Mouse (Mus musculus) ovary, postnatal 10 days (tissue): ENCODE measurements at regions not wholly inside any gene's neighbourhood (a gene's known extent, or its start where the extent isn't known, plus 50 kb on each side); places are given as distances from the start of the nearest gene placed in this dataset.

Experiments
- DNase-seq: peaks from one replicate; pipeline ENCODE4 v3.0.0; 2022; ENCODE audit warnings: low spot score

DNA sequence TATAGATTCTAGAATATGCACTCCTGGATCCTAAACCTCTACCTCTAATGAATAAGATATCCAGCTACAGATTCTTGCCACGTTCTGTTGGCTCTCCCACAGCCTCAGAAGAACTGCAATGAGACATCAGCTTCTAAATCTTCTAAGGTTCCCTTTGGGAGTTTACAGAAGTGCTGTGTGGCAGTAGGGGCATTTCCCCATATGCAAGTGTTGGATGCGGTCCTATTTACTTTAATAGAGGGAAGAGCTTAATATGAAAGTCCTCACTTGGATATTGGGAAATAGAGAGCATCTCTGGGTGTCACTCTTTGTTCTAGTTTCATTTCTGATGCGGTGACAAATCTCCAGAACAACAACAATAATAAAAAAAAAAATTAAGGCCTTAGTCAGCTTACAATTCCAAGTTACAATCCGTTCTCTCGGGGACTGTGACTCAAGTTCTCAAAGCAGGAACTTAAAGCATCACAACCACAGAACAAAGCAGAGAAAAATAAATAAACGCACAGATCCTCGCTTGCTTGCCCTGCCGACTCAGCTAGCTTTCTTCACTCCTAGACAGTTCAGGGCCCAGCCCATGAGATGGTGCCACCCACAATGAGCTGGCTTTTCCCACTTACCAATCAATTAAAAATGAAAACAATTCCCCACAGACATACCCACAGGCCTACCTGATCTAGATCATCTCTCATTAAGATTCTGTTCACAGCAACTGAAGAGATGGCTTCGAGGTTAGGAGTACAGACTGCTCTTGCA, 204.4 kb upstream of the Cited2 start:
- DNase-seq: no peak

DNA sequence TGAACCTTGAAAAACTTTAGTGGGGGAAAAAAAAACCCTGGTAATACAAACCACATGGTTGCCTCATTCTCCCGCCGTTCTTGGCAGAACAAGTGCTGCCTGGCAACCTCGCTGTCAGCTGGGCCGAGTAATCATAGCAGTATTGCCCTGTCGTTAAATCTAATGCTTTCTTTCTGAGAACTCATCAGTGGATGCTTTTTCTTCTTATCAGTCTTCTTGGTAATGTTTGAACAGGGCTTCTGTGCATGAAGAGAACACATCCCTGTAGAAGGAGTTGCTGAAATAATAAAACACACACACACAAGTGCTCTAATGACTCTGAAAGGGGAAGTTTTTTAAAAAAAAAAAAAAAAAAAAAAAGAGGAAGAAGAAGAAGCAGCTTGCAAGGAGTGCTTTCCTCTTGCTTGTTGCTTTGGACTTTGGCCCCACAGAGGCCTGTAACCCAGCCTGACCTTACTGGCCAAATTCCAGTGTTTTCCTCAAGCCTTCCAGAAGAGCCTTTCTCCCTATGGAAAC, 200.9 kb upstream of the Cited2 start:
- DNase-seq: no peak

DNA sequence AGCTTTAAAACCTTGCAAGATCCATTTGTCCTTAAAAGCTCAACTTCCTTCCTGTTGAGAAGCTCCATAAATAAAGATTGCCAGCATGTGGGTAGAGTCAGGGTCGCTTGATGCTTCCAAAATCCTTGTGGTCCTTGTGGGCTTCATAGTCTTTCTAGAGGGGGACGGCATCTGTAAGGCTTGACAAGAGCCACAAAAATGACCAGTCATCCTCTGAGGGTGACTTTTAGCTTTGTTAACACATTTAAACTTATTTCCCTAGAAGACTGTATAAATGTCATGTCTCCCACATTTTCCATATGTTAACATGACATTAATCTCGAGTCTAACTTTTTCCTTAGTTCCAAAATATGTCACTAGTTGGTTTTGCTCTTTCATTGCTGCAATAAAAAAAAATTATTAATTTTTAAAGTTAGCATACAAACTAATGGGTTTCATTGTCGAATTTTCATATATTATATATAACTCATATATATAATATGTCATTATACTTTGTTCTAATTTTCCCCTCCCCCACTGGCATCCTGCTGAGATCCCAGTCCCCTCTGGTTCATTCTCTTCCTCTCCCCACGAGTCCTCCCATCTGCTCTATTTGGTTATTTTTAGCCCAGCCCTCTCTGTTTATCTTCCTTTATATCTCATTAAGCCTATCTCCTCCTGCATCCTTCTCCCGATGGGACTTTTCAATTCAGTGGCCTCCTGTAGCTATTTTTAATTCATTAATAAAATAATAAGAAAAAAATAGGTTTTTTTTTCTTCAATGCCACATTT, 199.3 kb upstream of the Cited2 start:
- no peak for DNase-seq

DNA sequence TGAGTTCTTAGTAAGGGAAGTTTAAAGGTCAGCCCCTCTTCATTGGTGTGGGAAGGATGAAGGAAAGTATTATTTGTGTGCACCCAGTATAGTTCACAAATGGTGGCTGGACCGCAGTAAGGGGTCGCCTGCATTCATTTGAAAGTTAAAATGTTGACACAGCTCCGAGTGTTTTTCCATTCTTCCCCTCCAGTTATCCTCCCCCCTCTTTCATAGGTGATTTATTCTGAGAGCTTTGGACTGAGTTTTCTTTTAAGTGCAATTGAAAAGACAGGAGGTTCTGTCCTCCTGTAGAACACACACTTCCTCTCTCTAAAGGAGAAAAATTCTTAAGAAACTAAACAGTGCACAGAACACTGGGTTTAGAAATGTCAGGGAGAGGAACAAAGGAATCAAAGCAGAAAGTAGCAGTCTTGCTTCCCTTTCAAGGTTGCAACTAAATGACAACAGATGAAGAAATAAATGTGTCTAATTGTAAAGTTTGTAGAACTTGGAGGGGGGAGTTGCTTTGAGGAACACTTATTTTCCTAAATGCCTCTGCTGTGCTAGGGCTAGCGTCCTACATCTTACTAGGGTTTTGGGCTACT, 195.8 kb upstream of the Cited2 start:
- DNase-seq: no peak

DNA sequence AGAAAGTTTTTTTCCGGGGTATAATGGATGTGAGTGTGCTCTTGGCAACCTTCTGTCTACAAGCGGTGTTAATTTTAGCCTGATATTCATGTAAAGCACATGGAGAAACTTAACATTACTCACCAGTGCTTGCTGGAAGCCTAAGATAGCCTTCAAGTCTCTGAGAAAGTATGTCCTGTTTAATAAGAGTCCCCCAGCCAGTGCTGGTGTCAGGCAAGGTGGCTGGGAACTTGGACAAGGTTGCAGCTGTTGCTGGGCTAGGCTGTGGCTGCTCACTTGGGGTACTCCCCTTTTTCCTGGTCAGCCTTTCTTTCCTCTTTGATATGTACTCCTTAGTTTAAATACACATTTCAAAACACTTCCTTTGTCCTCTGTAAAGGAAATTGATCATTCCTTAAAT, 194.9 kb upstream of the Cited2 start:
- DNase-seq: no peak

DNA sequence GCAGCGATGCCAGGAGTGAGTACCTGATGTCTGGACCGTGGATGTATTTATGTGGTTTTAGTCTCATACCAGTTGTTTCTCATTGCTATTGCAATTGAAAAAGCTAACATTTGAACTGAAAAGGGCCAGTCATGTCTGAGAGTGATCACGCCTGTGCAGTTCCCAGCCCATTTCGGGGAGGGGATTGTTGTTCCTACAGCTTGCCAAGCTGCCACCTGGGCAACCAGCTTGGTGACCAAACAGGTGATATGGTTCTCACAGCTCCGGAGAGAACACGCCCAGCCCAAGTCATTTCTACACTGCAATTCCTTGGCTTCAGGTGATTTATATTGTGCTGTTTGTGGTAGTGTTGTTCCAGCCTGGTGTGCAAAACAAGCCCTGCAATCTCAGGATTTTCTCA, 194.2 kb upstream of the Cited2 start:
- no peak for DNase-seq

DNA sequence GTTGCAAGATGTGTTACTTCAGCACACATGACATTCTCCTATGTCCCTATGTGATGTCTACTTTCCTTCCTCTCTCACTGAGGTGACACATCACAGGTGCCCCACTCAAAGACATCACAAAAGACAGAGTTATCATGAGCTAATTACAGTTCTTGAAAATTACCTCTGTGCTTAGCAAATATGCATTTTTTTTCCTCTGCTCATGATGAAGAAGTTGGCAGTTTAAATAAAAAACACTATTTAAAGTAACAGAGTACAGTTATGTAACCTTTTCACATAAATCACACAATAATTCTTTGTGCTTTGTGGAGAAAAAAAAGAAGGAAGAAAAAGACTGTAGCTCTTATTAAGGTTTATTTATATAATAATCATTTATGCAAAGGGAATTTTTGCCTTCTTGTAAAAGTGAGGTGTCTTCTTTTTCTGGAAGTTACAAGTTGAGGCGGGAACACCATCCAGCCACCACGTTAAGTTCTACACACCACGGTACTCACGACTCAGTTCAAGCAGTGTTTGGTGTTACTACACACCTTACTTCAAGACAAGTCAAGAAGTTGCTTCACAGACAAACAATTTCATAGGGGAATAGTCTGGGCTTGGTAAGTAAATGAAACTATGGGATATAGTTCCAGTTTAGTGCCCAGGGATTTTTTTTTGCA, 193.0 kb upstream of the Cited2 start:
- DNase-seq: no peak

DNA sequence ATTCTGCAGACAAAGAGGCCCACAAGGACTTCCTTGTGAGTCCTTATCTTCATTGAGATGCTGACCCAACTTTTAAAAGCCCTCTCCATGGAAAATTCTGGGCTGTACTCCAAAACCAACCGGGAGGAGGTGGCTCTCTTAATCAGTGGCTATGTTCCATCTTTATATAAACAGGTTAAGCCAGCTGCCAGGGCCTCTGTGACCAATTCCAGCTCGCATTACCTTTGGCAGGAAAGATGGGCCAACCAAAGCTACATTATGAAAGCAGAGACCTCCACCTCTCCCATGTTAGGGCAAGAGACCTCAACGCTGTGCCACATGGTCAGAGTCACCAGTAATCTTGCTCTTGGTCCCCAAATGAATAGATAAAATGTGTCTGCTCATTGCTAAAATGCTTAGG, 192.0 kb upstream of the Cited2 start:
- DNase-seq: no peak

DNA sequence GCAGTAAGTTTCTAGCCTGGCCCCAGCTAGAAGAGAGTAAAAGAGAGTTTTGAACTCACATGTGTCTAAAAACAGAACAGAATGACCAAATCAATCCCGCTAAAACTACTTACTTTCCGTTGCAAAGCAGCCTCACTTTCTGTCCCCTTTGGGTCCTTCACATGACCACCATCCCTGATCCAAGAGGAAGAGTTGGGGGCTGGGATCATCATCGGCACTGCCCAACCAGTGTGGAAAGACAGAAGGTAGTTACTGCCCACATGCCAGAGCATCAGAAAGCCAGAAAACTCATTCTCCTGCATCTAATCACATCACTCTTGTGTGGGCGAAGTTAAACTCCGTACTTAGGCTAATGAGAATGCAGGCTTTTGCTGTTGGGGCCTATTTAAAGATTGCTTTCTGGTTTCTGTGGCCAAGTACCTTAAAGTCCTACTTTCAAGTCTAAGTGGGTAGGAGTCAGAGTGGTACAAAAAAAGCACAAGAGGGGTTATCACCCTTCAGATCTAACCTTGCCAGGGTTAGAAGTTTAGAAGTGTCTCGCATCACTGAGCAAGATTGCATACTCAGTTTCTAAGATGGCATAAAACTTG, 184.0 kb upstream of the Cited2 start:
- no peak for DNase-seq

DNA sequence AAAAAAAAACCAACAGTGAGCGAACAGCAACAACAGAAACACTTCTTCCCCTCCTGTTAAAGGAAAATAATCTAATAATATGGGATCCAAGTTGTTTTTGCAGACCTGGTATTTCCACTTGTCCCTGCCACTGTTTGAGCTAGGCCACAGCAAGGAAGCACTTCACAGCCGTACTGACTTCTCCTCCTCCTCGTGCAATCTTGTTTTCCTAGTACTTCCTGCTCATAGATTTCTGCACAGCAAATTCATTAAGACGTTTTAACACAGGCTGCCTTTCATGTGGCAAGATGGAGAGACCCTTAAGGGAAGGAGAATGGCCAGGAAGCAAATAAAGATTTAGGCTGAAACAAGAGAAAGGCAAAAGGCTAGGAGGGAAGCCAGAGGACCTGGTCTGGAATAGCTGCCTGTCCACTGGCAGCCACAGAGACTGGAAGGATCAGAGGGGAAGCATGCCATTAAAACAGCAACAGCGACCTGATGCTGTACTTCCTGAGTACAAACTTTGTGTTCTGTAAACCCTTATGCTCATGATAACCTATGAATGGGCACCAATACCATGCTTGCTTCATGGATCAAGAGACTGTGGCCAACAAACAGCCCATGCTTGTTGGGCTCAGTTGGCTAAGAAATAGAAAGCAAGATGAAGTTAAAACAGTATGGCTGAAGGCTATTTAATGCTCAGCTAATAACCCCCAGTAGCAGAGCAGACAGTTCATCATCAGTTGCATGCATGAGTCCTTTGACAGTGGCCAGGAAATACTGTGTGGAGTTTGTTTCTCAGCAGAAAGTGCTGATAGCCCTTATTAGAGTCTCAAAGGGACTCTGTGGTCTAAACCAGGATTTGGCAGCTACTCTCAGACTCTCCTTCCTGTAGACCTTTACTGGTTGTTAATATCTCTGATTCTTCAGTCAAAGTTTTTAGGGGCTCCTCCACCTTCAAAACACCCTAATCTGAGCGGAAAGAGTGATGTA, 182.3 kb upstream of the Cited2 start:
- DNase-seq: no peak

DNA sequence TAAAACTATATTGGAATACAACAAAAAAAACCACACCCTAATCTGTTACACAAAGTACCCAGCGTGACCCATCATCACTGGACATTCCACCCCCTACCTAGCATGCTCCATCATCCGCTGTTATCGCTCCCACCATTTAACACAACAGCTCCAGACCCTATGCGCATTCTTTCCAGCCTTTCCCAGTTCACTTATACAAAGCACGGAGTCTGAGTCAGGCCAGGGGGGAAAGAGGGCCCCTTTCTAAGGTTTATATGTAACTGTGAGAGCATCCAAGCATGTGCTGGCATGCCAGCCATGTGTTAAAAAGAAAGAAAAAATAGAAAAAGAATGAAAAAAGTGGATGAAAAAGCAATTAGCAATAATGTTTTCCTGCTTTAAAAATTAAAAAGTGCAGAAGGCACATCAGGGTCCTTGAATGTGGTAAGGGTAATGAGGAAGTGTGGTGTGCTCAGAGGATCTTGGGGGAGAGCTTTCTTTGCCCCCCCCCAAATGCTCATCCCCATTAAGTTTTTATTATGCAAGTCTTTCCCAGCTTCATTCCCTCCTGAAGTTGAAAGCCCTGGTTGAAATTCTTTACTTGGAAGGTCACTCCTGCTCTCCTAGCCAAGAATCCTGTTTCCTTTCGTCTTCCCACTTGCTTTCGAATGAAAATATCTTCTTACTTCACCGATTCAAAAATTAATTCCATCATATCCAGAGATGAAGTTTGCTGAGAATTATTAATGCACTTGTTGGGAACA, 180.7 kb upstream of the Cited2 start:
- no peak for DNase-seq

DNA sequence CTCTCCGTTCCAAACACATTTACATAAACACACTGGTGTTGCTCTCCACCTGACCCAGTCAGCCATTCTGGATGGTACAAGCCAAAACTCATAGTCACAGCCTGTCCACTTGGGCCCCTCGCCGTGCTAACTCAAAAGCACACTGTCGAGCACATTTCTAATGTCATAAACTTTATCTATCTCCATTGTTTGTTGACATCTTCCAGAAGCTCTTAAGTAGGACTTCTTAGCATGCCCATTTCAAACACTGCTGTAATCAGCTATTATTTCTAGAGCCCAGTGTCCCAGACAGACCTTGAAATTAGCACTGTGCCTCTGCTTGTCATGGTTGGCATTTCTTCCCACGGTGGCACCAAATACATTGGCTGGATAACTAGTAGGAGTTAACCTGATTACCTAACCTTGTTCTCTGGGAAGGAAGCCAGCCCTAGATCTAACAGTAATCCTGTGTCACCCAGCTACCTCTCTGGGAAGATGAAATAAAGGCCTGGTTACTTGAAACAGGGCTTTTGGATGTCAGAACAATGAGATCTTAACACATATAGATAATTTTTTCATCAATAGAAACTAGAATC, 180.1 kb upstream of the Cited2 start:
- DNase-seq: no peak

DNA sequence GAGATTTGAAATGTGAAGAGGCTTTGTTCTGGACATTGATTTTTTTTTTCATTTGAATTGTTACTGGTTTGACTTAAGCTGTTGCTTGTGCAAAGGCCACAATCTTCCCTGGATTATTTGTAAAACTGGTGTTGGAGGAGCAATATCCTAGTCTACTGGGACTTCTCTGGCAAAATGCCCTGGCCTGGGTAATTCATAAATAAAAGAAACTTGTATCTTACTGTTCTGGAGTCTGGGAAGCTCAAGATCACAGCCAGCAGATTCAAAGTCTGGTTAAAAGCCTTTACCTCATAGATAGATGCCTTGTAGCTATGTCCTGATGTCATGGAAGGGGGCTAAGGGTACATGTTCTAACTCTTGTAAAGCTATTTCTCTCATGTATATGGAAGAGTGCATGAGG, 177.7 kb upstream of the Cited2 start:
- no peak for DNase-seq

DNA sequence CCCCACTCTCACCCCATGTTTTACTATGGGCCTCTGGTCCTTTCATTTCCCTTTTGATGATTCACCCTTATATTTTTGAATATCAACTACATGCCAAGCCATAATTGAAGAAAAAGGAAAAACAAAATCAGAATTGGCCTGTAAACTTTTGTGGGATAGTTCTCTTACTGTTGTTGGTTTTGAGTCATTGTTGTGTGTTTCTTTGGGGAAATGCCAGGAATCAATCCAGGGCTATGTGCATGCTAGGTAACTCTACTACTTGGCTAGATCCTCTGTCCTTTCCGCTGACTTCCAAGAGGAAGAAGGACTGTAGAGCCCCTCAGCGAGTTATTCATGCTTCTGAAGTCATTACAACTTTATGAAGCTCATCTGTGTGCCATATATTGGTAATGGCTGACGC, 175.0 kb upstream of the Cited2 start:
- no peak for DNase-seq

DNA sequence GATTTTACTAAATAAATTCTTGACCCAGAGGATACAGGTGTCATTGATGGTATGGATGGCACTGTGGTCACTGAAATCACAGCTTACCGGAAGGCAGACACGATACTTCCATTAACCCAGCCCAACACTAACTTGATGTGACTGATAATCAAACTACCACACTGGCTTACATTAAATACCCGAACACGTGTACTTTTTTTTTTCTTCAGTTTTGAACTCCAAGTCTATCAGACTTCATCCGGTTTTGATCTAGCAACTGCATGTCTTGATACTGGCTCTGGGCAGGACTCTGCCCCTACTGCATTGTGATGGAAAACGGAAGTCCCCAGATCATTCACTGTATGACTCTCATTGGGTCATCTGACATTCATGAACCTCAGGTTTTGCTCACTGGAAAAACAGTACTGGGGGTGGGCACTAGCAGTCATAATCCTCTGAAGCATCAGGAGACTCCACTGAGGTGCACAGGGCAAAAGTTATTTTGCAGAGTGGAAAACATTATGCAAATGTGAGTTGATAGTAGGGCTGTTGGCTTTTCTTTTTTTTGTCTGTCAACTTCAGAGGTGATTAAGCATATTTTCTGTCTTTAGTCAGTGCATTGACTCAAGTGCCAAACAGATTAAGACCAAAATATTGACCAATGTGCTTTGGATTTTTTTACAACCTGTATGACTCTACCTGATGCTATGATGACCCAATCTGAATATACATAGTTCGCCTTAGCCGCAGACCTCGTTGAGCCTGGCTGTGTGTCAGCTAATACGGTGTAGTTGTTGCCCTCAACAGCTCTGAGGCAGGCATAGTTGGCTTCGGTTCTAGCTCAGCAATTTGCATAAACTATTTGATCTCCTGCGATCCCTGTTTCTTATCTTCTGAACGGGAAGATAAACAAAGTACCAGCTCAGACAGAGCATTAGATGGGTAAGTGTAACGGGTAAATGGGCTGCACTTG, 174.1 kb upstream of the Cited2 start:
- no peak for DNase-seq

DNA sequence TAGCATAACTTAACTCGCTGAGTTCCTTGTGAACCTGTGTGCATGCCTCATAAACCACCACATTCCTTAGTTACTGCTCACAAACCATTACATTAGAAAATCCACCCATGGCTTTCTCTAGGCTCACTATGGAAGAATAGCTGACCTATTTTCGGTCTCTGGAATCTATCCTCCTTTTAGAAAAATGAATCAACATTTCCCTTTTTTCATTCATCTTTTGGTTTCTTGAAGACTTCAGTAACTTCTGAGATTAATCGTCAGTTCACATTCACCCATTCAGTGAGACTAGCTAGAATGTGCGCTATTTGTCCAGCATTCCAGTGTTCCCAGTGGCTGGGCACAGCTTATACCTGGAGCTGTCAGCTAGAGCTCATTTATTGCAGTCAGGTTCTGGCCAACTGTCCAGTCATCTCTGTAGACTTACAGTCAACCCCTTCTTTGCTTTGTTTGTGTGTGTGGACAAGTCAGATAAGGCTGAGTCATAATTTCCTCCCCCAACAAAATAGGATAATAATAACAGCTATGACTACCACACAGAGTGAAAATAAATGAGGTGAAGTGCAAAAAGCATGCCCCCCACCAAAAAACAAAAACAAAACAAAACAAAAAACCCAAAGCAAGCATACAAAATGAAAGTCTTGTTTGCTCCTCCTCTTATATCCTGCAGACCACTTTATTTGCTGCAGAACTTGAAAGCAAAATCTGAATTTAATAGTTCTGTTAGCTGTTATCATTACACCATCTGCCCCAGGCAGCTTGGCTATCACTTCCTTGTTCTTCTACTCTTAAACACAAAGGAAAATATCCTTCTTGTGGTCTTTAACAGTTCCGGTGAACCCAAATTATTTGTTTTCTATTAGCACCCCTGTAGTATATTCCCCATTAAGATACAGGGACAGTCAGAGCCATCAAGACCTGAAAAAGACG, 173.0 kb upstream of the Cited2 start:
- no peak for DNase-seq

DNA sequence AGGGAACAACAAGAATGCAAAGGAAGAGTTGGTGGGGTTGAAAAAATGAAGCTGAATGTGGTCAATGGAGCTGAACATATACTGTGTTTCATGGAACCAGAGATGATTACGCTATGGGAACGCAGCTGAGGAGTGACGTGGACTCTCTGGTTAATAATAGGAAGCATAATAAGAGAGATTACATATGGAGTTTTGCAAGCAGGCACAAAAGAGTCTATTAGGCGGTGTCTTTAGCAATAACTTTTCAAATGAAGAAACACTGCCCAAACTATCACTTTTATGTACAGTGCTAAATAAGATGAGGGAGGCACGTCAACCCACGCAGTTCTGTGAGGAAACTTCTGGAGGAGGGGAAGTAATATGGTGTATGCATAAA, 172.4 kb upstream of the Cited2 start:
- DNase-seq: no peak

DNA sequence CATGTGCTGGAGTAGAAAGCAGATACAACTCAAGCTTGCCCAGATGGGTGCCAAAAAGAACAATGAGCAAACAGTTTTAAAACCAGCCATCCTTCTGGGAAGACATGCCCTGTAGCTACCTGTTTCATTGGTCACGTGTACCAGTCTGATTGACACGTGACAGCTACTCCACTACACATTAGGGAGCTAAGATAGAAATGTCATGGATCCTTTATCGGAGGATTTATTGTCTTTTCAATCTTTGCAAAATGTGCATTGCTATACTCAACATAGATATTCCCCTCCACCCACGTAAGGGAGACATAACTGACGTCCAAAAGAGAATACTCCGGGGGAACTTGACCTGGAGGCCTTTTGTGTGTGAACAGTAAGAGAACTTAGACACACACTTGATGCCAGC, 171.1 kb upstream of the Cited2 start:
- no peak for DNase-seq
